Mouse (Mus musculus) heart, postnatal 36 days (tissue): ENCODE results near the gene 2010003K11Rik. TPM values are rescaled to one million over a fixed set of nuclear protein-coding genes. Genes with fewer than 3 reads are reported as not detected.
A peak's percentile ranks its signal among the peaks of the same experiment; 100 is the strongest.

Source experiments
- DNase-seq, 2 experiments: peaks; one replicate each; pipeline ENCODE4 v3.0.0; 2021 to 2022
- intact Hi-C: fragments of 180-260 bp; cut with DNase I; formaldehyde crosslinking; loops from one replicate; pipeline ENCODE4 v1.15.1; 2025
- total RNA-seq, 2 experiments: library from RNA; stranded (reverse); gene quantifications; 2 replicates each; pipeline ENCODE4 v1.2.3; 2021

Gene 2010003K11Rik
- under 1 TPM in 1 of 2 experiments, not detected in 1; 0.25 TPM for total RNA-seq

- intact Hi-C loops, result loop anchor here (5.0 to 10.0 kb wide), 2 partner anchors 129 to 497 kb away; partner anchors contain the start of genes Npas4 and Rce1
- no peak for DNase-seq
Measured at GRCm38 (mm10) chr19:4498062-4498933, at the start of gene 2010003K11Rik. Gene 2010003K11Rik (minus strand): TSS chr19:4498583.

DNA sequence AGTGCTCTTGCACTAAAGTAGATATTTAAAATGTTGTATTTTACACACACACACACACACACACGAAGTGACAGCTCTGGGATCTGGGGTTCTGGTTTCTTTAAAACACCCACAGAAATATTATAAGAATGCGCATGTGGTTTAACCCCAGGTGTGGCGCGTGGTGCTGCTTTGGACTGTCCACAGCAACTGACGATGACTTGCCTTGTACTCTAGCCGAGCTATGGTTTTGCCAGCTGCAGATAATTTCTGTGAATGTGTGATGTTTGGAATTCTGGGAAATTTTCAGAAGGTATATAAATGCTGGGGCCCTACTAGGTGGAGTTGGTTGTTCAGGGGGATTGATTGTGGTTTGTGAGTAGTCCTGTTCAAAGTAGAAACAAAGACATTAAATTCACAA lies 49.4 kb upstream of the 2010003K11Rik start:
- no peak for DNase-seq
- intact Hi-C loops, result no loop called here

DNA sequence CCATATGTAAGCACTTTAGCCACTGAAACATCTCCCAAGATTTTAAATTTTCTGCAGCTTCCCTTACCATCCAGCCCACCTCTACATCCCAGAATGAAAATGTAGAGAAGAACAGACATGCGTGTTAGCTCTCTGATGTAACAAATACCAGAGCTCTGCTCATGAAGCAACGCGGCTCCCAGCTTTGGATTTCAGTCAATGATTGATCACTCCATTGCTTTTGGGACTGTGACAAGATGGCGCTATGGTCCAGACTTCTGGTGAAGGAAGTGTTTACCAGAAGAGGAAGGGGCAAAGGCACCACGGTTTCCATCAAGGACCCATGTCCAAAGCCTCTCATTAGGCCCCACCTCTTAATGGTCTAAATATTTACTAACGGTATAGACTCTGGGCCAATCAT lies 47.5 kb upstream of the 2010003K11Rik start:
- intact Hi-C loops, result no loop called here
- no peak for DNase-seq

DNA sequence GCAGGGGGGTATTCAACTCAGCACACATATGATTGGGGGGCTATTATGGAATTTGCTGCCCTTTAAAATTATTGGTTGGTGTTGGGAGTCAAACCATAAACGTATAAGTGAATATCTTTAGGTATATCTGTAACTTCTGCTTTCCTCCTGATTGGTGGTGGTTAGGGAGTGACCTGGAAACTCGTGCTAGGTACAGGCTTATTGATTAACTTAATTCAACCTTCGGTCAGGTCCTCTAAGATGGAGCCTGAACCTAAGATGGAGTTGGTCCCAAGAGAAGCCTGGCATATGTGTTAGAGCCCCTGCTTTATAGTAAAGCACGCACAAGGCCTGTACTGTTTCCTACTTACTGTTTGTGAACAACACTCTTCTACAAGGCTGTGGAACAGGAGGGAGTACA lies 46.7 kb upstream of the 2010003K11Rik start:
- DNase-seq, result no peak
- intact Hi-C loops, result no loop called here

- DNase-seq, result no peak
- intact Hi-C loops, result no loop called here
Measured at GRCm38 (mm10) chr19:4542081-4542480, 43.7 kb upstream of the 2010003K11Rik start.

GRCm38 (mm10) chr19:4540992-4541391 lies 42.6 kb upstream of the 2010003K11Rik start:
- intact Hi-C loops, result no loop called here
- no peak for DNase-seq

GRCm38 (mm10) chr19:4540263-4540662 lies 41.9 kb upstream of the 2010003K11Rik start:
- DNase-seq, result no peak
- intact Hi-C loops, result no loop called here

- intact Hi-C loops, result no loop called here
- DNase-seq, result no peak
Measured at GRCm38 (mm10) chr19:4536606-4537005, 38.2 kb upstream of the 2010003K11Rik start.

DNA sequence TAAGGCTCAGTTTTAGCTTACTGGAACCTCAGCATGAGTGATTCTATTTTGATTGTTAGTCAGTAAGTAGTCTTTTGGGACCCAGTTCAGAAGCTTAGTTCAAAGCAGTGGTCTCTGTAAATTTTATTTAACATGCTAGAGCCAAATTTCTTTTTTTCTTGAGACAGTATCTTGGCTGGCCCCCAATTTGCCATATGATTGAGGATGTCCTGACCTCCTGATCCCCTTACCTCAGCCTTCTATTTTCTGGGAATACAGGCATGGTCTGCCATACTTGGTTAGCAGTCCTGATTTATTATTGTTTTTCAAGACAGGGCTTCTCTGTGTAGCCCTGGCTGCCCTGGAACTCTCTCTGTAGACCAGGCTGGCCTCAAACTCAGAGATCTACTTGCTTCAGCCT lies 37.5 kb upstream of the 2010003K11Rik start:
- DNase-seq, result no peak
- intact Hi-C loops, result no loop called here

- no peak for DNase-seq
- intact Hi-C loops, result no loop called here
Measured at GRCm38 (mm10) chr19:4534646-4535045, 36.3 kb upstream of the 2010003K11Rik start.

- no peak for DNase-seq
- intact Hi-C loops, result no loop called here
Measured at GRCm38 (mm10) chr19:4521426-4522050, 23.2 kb upstream of the 2010003K11Rik start.

- intact Hi-C loops, result no loop called here
- no peak for DNase-seq
Measured at GRCm38 (mm10) chr19:4517483-4517882, 19.1 kb upstream of the 2010003K11Rik start.

DNA sequence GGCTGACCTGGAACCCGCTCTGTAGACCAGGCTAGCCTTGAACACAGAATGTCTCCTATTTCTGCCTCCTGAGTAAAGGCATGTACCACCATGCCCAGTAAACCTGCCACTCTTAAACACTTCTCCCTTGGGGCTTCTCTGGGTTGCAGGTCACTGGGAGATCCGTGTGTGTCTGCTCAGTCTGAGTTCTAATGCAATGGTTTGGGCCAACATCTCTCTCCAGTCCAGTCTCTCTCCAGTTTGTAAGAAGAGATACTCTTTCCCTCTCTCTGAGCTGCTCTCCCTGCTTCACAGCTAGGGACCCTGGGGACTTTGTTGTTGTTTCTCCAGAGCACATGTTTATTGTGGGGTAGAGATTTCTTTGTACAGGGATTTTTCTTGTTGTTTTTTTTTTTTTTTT lies 17.9 kb upstream of the 2010003K11Rik start:
- intact Hi-C loops, result no loop called here
- DNase-seq, result no peak

- no peak for DNase-seq
- intact Hi-C loops, result no loop called here
Measured at GRCm38 (mm10) chr19:4515746-4516145, 17.4 kb upstream of the 2010003K11Rik start.

- intact Hi-C loops, result no loop called here
- DNase-seq, result no peak
Measured at GRCm38 (mm10) chr19:4513236-4513858, 15.0 kb upstream of the 2010003K11Rik start.

DNA sequence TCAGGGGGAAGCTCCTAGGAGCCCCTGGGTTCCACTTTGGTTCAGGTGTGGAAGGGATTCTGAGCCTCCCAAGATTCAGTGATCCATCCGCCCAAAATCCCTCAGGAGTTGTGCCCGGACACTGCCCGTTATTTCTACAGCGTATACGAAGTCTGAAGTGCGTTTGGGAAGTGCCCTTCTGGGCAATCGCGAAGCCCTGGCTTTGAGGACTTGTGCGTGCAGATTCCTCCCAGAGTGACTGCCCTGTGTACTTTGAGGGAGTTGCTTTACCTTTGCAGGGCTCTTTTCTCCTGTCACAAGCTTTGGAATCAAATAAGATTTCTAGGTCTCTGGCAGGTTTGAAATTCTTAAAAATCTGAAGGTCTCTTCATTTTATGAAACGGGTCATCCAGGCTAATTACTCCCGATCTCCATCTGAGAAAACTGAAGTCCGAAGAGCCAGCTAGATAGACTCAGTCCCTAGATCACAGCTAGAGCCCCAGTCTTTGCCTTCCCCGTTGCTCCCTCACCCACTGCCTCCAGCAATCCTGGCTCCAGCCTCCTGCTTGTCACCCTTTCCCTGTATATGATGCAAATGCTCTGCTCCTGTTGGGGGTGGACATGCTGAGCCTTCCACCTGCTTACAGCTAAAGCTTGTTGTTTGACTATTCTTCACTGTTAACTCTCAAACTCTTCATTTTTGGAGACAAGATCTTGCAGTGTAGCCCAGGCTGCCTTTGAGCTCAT lies 12.9 kb upstream of the 2010003K11Rik start:
- DNase-seq, result no peak
- intact Hi-C loops, result no loop called here

GRCm38 (mm10) chr19:4509986-4510963 lies 11.9 kb upstream of the 2010003K11Rik start, which contains the start of gene Pcx:
Gene Pcx (plus strand): TSS chr19:4510472.
- peak; percentile 98 to 99 for DNase-seq
- intact Hi-C loops, result no loop called here

DNA sequence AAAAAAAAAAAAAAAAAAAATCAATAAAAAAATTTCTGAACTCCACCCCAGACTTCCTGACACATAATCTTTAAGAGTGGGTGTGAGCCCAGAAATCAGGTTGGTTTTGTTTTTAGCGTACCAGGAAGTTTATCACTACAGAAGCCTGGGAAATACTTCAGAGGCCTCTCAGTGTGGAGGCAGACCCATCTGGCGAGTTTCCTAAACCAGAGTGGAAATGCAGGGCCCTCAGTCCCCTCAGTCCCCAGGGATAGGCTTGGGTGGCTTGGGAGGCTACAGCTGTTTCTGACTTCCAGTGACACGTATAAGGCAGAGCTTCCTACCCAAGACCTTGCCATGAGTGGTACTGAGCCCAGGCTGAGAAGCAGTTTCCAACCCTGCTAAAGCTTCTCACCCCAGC lies 9.4 kb upstream of the 2010003K11Rik start:
- intact Hi-C loops, result no loop called here

DNA sequence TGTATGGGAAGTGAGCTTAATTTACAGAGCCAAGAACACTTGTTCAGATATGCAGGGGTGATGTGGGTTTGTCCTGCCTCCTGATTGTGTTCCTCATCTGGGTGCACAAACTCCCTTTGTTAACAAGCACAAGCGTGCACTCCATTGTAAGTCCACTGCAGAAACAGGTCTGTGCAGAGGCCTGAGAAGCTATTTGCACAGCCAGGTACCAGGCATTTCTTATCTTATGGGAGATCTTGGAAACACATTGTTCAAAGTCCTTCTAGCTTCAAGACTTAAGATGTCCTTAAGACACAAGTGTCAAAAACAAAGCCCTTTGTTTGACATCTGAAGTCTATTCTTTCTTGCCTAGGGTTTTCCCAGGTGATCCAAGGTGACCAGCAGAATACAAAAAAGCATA lies 6.4 kb upstream of the 2010003K11Rik start:
- no peak for DNase-seq
- intact Hi-C loops, result no loop called here

More for the DNA sequence above, 9.4 kb upstream of the 2010003K11Rik start:
- no peak for DNase-seq

DNA sequence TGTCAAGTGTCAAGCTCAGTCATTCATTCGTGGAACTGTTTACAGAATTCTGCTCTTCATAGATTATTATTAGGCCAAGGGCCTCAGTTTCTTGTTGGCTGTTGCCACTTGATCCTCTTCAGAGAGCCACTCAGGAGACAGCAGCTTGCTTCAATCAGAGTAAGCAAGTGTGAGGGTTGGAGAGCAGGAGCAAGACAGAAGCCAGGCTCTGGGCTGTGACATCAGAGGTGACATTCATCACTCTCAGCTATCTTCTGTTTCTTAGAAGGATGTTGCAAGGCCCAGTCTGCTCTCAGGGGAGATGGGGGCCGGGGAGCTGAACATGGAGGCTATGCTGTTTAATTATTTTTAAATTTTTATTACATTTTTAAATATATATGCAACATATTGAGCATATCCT lies 4.3 kb upstream of the 2010003K11Rik start:
- intact Hi-C loops, result no loop called here

More for the DNA sequence above, 4.3 kb upstream of the 2010003K11Rik start:
- no peak for DNase-seq
